ENCODE assay signal across 23 mouse cellular contexts in genomic region chr17:57295935-57296334, GRCm38 (mm10).
"Had no signal": no experiment of that assay in that cellular context is flagged by ENCODE, and none has a peak within 500 bp of the region (broad histone marks: within the 10 kb centered on the region; RNA-seq: fewer than 3 reads in every experiment).

No protein-coding gene starts in this region.

- H3K4me1 ChIP-seq: forebrain, embryonic 15.5 days; heart, embryonic 13.5 days; heart, embryonic 15.5 days; hindbrain, embryonic 13.5 days; hindbrain, embryonic 15.5 days; limb, embryonic 10.5 days; limb, embryonic 12.5 days had no signal

- H3K4me2 ChIP-seq: forebrain, embryonic 15.5 days; heart, embryonic 11.5 days; heart, embryonic 13.5 days; heart, embryonic 15.5 days; hindbrain, embryonic 13.5 days; hindbrain, embryonic 15.5 days; limb, embryonic 12.5 days; liver, embryonic 12.5 days had no signal

- H3K4me3 ChIP-seq: forebrain, embryonic 15.5 days; heart, adult 2 months; heart, embryonic 13.5 days; heart, embryonic 15.5 days; hindbrain, embryonic 13.5 days; hindbrain, embryonic 15.5 days; layer of hippocampus, adult 2 months; left cerebral cortex, adult 2 months; limb, embryonic 10.5 days; limb, embryonic 12.5 days; liver, embryonic 12.5 days had no signal

- H3K9me3 ChIP-seq: forebrain, embryonic 15.5 days; heart, embryonic 13.5 days; heart, embryonic 15.5 days; hindbrain, embryonic 13.5 days; hindbrain, embryonic 15.5 days; limb, embryonic 10.5 days; limb, embryonic 12.5 days; liver, embryonic 12.5 days had no signal

- H3K9ac ChIP-seq: forebrain, embryonic 15.5 days; forebrain, postnatal 0 days; heart, embryonic 13.5 days; heart, embryonic 15.5 days; hindbrain, embryonic 13.5 days; hindbrain, embryonic 15.5 days; limb, embryonic 12.5 days; liver, embryonic 12.5 days; liver, embryonic 14.5 days had no signal

- H3K27ac ChIP-seq: forebrain, embryonic 15.5 days; heart, adult 2 months; heart, embryonic 13.5 days; heart, embryonic 15.5 days; hindbrain, embryonic 13.5 days; hindbrain, embryonic 15.5 days; hindbrain, postnatal 0 days; kidney, postnatal 0 days; layer of hippocampus, adult 2 months; left cerebral cortex, adult 2 months; limb, embryonic 10.5 days; limb, embryonic 12.5 days; liver, embryonic 12.5 days; liver, embryonic 14.5 days had no signal

- ATAC-seq: forebrain, embryonic 15.5 days; forebrain, postnatal 0 days; hindbrain, postnatal 0 days; intestine, embryonic 16.5 days; liver, embryonic 12.5 days had no signal

- DNase-seq: forebrain, postnatal 0 days; gastrocnemius, postnatal 14 days; gastrocnemius, postnatal 36 days; heart, adult 11 months; heart, adult 2 months; heart, postnatal 14 days; heart, postnatal 36 days; liver had no signal

- H3K27me3 ChIP-seq: forebrain, embryonic 15.5 days; heart, embryonic 13.5 days; heart, embryonic 15.5 days; hindbrain, embryonic 13.5 days; hindbrain, embryonic 15.5 days; limb, embryonic 12.5 days; liver, embryonic 12.5 days had no signal

- H3K36me3 ChIP-seq: forebrain, embryonic 15.5 days; heart, embryonic 13.5 days; heart, embryonic 15.5 days; hindbrain, embryonic 13.5 days; hindbrain, embryonic 15.5 days; limb, embryonic 10.5 days; limb, embryonic 12.5 days had no signal
